Mouse (Mus musculus): ENCODE measurements around the gene Il17c. TPM values are rescaled to one million over a fixed set of nuclear protein-coding genes. Genes with fewer than 3 reads are reported as not detected.

Gene Il17c
- polyA plus RNA-seq, 1 experiment = 0.11 TPM

- TF ChIP-seq CTCF (conservative IDR thresholded peaks at IDR 0.05; ENCODE audit: insufficient read depth, insufficient read length, low read depth, low read length) (0 out of 2 replicates have a peak, but pooled peaks have one; percentile 17), POLR2A (IDR thresholded peaks at IDR 0.05; ENCODE audit: low read depth, low read length) (no peak)
- Histone ChIP-seq H3K4me3 (ENCODE audit: insufficient read depth, low read depth, low read length) (no peak overlapping the region), H3K4me1 (ENCODE audit: control insufficient read depth, insufficient read depth, low read length) (peaks cover 14% of the 10 kb centered on the region; the same call in 1 of the 2 replicates), H3K27me3 (replicated peaks; ENCODE audit: control insufficient read depth, insufficient read depth, low read length) (no peaks in the 10 kb centered on the region), H3K36me3 (ENCODE audit: control insufficient read depth, insufficient read depth, low read length) (no peaks in the 10 kb centered on the region), H3K27ac (ENCODE audit: insufficient read depth, low read depth, low read length) (no peak overlapping the region)
- no peak for DNase-seq
- 79% methylated on average over 6 of the region's 6 CpGs for WGBS
These were observed 37.5 kb downstream of the Il17c start for GRCm38 (mm10) chr8:122459218-122459900.

GRCm38 (mm10) chr8:122459990-122460389 is 38.2 kb downstream of the Il17c start:
- 40% methylated on average over 7 of the region's 7 CpGs for WGBS
- TF ChIP-seq POLR2A (IDR thresholded peaks at IDR 0.05; ENCODE audit: low read depth, low read length) (no peak), CTCF (conservative IDR thresholded peaks at IDR 0.05; ENCODE audit: insufficient read depth, insufficient read length, low read depth, low read length) (no peak)
- Histone ChIP-seq H3K4me3 (ENCODE audit: insufficient read depth, low read depth, low read length) (no peak overlapping the region), H3K36me3 (ENCODE audit: control insufficient read depth, insufficient read depth, low read length) (no peaks in the 10 kb centered on the region), H3K4me1 (ENCODE audit: control insufficient read depth, insufficient read depth, low read length) (peaks cover 14% of the 10 kb centered on the region; the same call in 1 of the 2 replicates), H3K27me3 (replicated peaks; ENCODE audit: control insufficient read depth, insufficient read depth, low read length) (no peaks in the 10 kb centered on the region), H3K27ac (ENCODE audit: insufficient read depth, low read depth, low read length) (no peak overlapping the region)
- DNase-seq = no peak

GRCm38 (mm10) chr8:122460524-122461472 is 39.0 kb downstream of the Il17c start, which contains the start of gene Snai3:
Snai3 (minus strand) TSS chr8:122460733.
- WGBS = 3% methylated on average over 56 of the region's 56 CpGs
- Histone ChIP-seq H3K27ac (ENCODE audit: insufficient read depth, low read depth, low read length) (no peak within 1 kb of the TSS), H3K4me3 (ENCODE audit: insufficient read depth, low read depth, low read length) (peak within 1 kb of the TSS; percentile 44), H3K27me3 (replicated peaks; ENCODE audit: control insufficient read depth, insufficient read depth, low read length) (no peaks in the 10 kb centered on the region), H3K4me1 (ENCODE audit: control insufficient read depth, insufficient read depth, low read length) (peaks cover 14% of the 10 kb centered on the region; the same call in 1 of the 2 replicates), H3K36me3 (ENCODE audit: control insufficient read depth, insufficient read depth, low read length) (no peaks in the 10 kb centered on the region)
- peak; percentile 88 for DNase-seq
- TF ChIP-seq POLR2A (IDR thresholded peaks at IDR 0.05; ENCODE audit: low read depth, low read length) (no peak), CTCF (conservative IDR thresholded peaks at IDR 0.05; ENCODE audit: insufficient read depth, insufficient read length, low read depth, low read length) (no peak)

GRCm38 (mm10) chr8:122461473-122462148 is 39.8 kb downstream of the Il17c start:
- no peak for TF ChIP-seq CTCF (conservative IDR thresholded peaks at IDR 0.05; ENCODE audit: insufficient read depth, insufficient read length, low read depth, low read length)
- TF ChIP-seq POLR2A (IDR thresholded peaks at IDR 0.05; ENCODE audit: low read depth, low read length) = no peak
- H3K4me1 ChIP-seq (ENCODE audit: control insufficient read depth, insufficient read depth, low read length) = peaks cover 14% of the 10 kb centered on the region; the same call in 1 of the 2 replicates
- no peaks in the 10 kb centered on the region for H3K27me3 ChIP-seq (replicated peaks; ENCODE audit: control insufficient read depth, insufficient read depth, low read length)
- H3K36me3 ChIP-seq (ENCODE audit: control insufficient read depth, insufficient read depth, low read length) = no peaks in the 10 kb centered on the region
- H3K4me3 ChIP-seq (ENCODE audit: insufficient read depth, low read depth, low read length) = no peak overlapping the region
- no peak overlapping the region for H3K27ac ChIP-seq (ENCODE audit: insufficient read depth, low read depth, low read length)
- no peak for DNase-seq
- 79% methylated on average over 11 of the region's 11 CpGs for WGBS

- TF ChIP-seq CTCF (conservative IDR thresholded peaks at IDR 0.05; ENCODE audit: insufficient read depth, insufficient read length, low read depth, low read length) (no peak), POLR2A (IDR thresholded peaks at IDR 0.05; ENCODE audit: low read depth, low read length) (no peak)
- no peak overlapping the region for H3K4me3 ChIP-seq (ENCODE audit: insufficient read depth, low read depth, low read length)
- DNase-seq = no peak
- H3K27ac ChIP-seq (ENCODE audit: insufficient read depth, low read depth, low read length) = no peak overlapping the region
- H3K4me1 ChIP-seq (ENCODE audit: control insufficient read depth, insufficient read depth, low read length) = peaks cover 14% of the 10 kb centered on the region; the same call in 1 of the 2 replicates
- H3K36me3 ChIP-seq (ENCODE audit: control insufficient read depth, insufficient read depth, low read length) = no peaks in the 10 kb centered on the region
- H3K27me3 ChIP-seq (replicated peaks; ENCODE audit: control insufficient read depth, insufficient read depth, low read length) = no peaks in the 10 kb centered on the region
- WGBS = 86% methylated on average over 8 of the region's 8 CpGs
These were observed 40.7 kb downstream of the Il17c start for GRCm38 (mm10) chr8:122462510-122462909.

- H3K27ac ChIP-seq (ENCODE audit: insufficient read depth, low read depth, low read length) = no peak overlapping the region
- H3K4me1 ChIP-seq (ENCODE audit: control insufficient read depth, insufficient read depth, low read length) = peaks cover 14% of the 10 kb centered on the region; the same call in 1 of the 2 replicates
- TF ChIP-seq POLR2A (IDR thresholded peaks at IDR 0.05; ENCODE audit: low read depth, low read length) = no peak
- no peak for TF ChIP-seq CTCF (conservative IDR thresholded peaks at IDR 0.05; ENCODE audit: insufficient read depth, insufficient read length, low read depth, low read length)
- no peaks in the 10 kb centered on the region for H3K36me3 ChIP-seq (ENCODE audit: control insufficient read depth, insufficient read depth, low read length)
- no peaks in the 10 kb centered on the region for H3K27me3 ChIP-seq (replicated peaks; ENCODE audit: control insufficient read depth, insufficient read depth, low read length)
- 44% methylated on average over 12 of the region's 12 CpGs for WGBS
- H3K4me3 ChIP-seq (ENCODE audit: insufficient read depth, low read depth, low read length) = no peak overlapping the region
- DNase-seq = peak; percentile 42
These were observed 42.1 kb downstream of the Il17c start for GRCm38 (mm10) chr8:122463651-122464640.
